Mouse (Mus musculus) adipose tissue, adult 10 weeks (tissue): ENCODE measurements around the gene 1700029P11Rik. TPM values are rescaled to one million over a fixed set of nuclear protein-coding genes. Genes with fewer than 3 reads are reported as not detected.

Experiments used
- polyA plus RNA-seq: library from polyadenylated mRNA; stranded (reverse); fragments of 350-450 nt; fragmentation: Illumina TruSeq; extraction: RNeasy Lipid Tissue Mini Kit (QIAGEN cat#74804); gene quantifications from one replicate; pipeline ENCODE4 v1.2.3, GENCODE M21; 2014; ENCODE audit warnings: low read depth, low replicate concordance

Gene 1700029P11Rik
- 2.9 TPM for polyA plus RNA-seq

GRCm38 (mm10) chr15:81980321-81980720, at the start of gene 1700029P11Rik:
TSS of gene 1700029P11Rik (plus strand) at chr15:81980540.

GRCm38 (mm10) chr15:81936679-81937078, 43.7 kb upstream of the 1700029P11Rik start, which contains the start of gene Csdc2:
TSS of gene Csdc2 (plus strand) at chr15:81936759.

GRCm38 (mm10) chr15:81960171-81961077, 19.9 kb upstream of the 1700029P11Rik start, which contains the start of gene Pmm1:
TSS of gene Pmm1 (minus strand) at chr15:81960930.

GRCm38 (mm10) chr15:81987646-81988045, 7.3 kb downstream of the 1700029P11Rik start, which contains the start of gene Xrcc6:
TSS of gene Xrcc6 (plus strand) at chr15:81987835.

Other genes with a start within 250 kb of the 1700029P11Rik start
- gene Zc3h7b, start 235.5 kb upstream of the 1700029P11Rik start, polyA plus RNA-seq = 38.4 TPM
- gene Rangap1, start 235.0 kb upstream of the 1700029P11Rik start, polyA plus RNA-seq = 33.2 TPM
- gene Tef, start 178.1 kb upstream of the 1700029P11Rik start, polyA plus RNA-seq = 55.8 TPM
- gene Tob2, start 121.7 kb upstream of the 1700029P11Rik start, polyA plus RNA-seq = 26.1 TPM
- 40.8 TPM for gene Phf5a, start 108.6 kb upstream of the 1700029P11Rik start, polyA plus RNA-seq
- 207 TPM for gene Aco2, start 108.2 kb upstream of the 1700029P11Rik start, polyA plus RNA-seq
- gene Polr3h, start 54.3 kb upstream of the 1700029P11Rik start, polyA plus RNA-seq = 16.8 TPM
- 6.1 TPM for gene Csdc2, start 43.8 kb upstream of the 1700029P11Rik start, polyA plus RNA-seq
- gene Pmm1, start 19.6 kb upstream of the 1700029P11Rik start, polyA plus RNA-seq = 39.8 TPM
- 23.7 TPM for gene Xrcc6, start 7.3 kb downstream of the 1700029P11Rik start, polyA plus RNA-seq
- gene Desi1, start 53.3 kb downstream of the 1700029P11Rik start, polyA plus RNA-seq = 28.8 TPM
- gene Snu13, start 67.1 kb downstream of the 1700029P11Rik start, polyA plus RNA-seq = 97.2 TPM
- 1.7 TPM for gene 4930407I10Rik, start 78.6 kb downstream of the 1700029P11Rik start, polyA plus RNA-seq
- gene Mei1, start 89.5 kb downstream of the 1700029P11Rik start, polyA plus RNA-seq = 0.10 TPM
- gene Ccdc134, start 147.4 kb downstream of the 1700029P11Rik start, polyA plus RNA-seq = 15.4 TPM
- 73.8 TPM for gene Srebf2, start 166.6 kb downstream of the 1700029P11Rik start, polyA plus RNA-seq
- not detected for gene Shisa8, start 232.3 kb downstream of the 1700029P11Rik start, polyA plus RNA-seq
- not detected for gene Tnfrsf13c, start 243.8 kb downstream of the 1700029P11Rik start, polyA plus RNA-seq